Mouse (Mus musculus) B cell, adult 67 days (primary cell): ENCODE measurements around the gene Ciao2b. TPM values are rescaled to one million over a fixed set of nuclear protein-coding genes. Genes with fewer than 3 reads are reported as not detected.

Experiments used
- total RNA-seq, 2 experiments: library from RNA; stranded (reverse); gene quantifications; 4 replicates each; pipeline ENCODE4 v1.2.4; 2023

Ciao2b gene
- total RNA-seq: 10 to 100 TPM; 27.5 to 35.8 TPM

GRCm38 (mm10) chr8:104641426-104642323 lies at the start of gene Ciao2b:
Ciao2b (minus strand) TSS chr8:104641965.

GRCm38 (mm10) chr8:104630981-104631663 lies 10.6 kb downstream of the Ciao2b start, which contains the start of gene Rrad:
Rrad (minus strand) TSS chr8:104631327.

GRCm38 (mm10) chr8:104624161-104624560 lies 17.6 kb downstream of the Ciao2b start, which contains the start of gene Cdh16:
Cdh16 (minus strand) TSS chr8:104624396.

GRCm38 (mm10) chr8:104591133-104591834 lies 50.5 kb downstream of the Ciao2b start, which contains the start of gene Pdp2:
Pdp2 (plus strand) TSS chr8:104591451.

Other genes starting within 250 kb of the Ciao2b start
- 1 to 10 TPM; 1.1 to 1.4 TPM for gene Cmtm4, start 246.2 kb downstream of the Ciao2b start, total RNA-seq
- gene Dync1li2, start 198.9 kb downstream of the Ciao2b start, total RNA-seq: 10 to 100 TPM; 47.8 to 64.7 TPM
- gene Terb1, start 132.1 kb downstream of the Ciao2b start, total RNA-seq: 1 to 10 TPM; 2.4 to 2.8 TPM
- gene Nae1, start 107.3 kb downstream of the Ciao2b start, total RNA-seq: 10 to 100 TPM; 44.8 to 45.2 TPM
- 1 to 10 TPM in 1 of 2 experiments, under 1 TPM in 1; 0.95 to 2.7 TPM for gene Car7, start 107.3 kb downstream of the Ciao2b start, total RNA-seq
- 10 to 100 TPM; 12.1 to 13.4 TPM for gene Pdp2, start 50.5 kb downstream of the Ciao2b start, total RNA-seq
- gene Cdh16, start 17.6 kb downstream of the Ciao2b start, total RNA-seq: not detected
- gene Rrad, start 10.6 kb downstream of the Ciao2b start, total RNA-seq: 10 to 100 TPM; 22.2 to 26.9 TPM
- not detected for gene Ces2a, start 92.0 kb upstream of the Ciao2b start, total RNA-seq
- gene Ces2b, start 189.6 kb upstream of the Ciao2b start, total RNA-seq: not detected
- not detected for gene Ces2c, start 205.1 kb upstream of the Ciao2b start, total RNA-seq